Mouse (Mus musculus) neural tube, embryonic 13.5 days (tissue): ENCODE data around the gene Glt28d2. TPM values are rescaled to one million over a fixed set of nuclear protein-coding genes. Genes with fewer than 3 reads are reported as not detected.
"Not testable (repeated sequence)": the region's sequence is repeated elsewhere in the genome, so short reads cannot be mapped to it uniquely, and the experiment has no call there.

Experiments used
- ATAC-seq: fragments of 200-750 bp; cut with Nextera tagmentation; 2 replicates; pipeline ENCODE4 v1.8.0; 2017; ENCODE audit warnings: low read depth, mild to moderate bottlenecking, moderate TSS enrichment, moderate library complexity
- H3K27ac ChIP-seq: fragments of 300-500 bp; sonication (generic); replicated peaks from 2 replicates; pipeline ENCODE4 v1.5.1; 2015; ENCODE audit warnings: moderate library complexity, mild to moderate bottlenecking, inconsistent platforms
- H3K27me3 ChIP-seq: fragments of 300-500 bp; sonication (generic); 2 replicates; pipeline ENCODE4 v1.6.1; 2015; ENCODE audit warnings: mild to moderate bottlenecking, inconsistent platforms
- H3K36me3 ChIP-seq: fragments of 300-500 bp; sonication (generic); 2 replicates; pipeline ENCODE4 v1.6.1; 2015; ENCODE audit warnings: mild to moderate bottlenecking, inconsistent platforms
- H3K4me1 ChIP-seq: fragments of 300-500 bp; sonication (generic); replicated peaks from 2 replicates; pipeline ENCODE4 v1.6.1; 2015; ENCODE audit warnings: inconsistent platforms
- H3K4me2 ChIP-seq: fragments of 300-500 bp; sonication (generic); 2 replicates; pipeline ENCODE4 v1.6.1; 2015; ENCODE audit warnings: inconsistent platforms, mild to moderate bottlenecking, moderate library complexity
- H3K4me3 ChIP-seq: fragments of 300-500 bp; sonication (generic); 2 replicates; pipeline ENCODE4 v1.5.1; 2015; ENCODE audit warnings: mild to moderate bottlenecking, inconsistent platforms
- H3K9ac ChIP-seq: fragments of 300-500 bp; sonication (generic); 2 replicates; pipeline ENCODE4 v1.6.1; 2015; ENCODE audit warnings: moderate library complexity, mild to moderate bottlenecking, inconsistent platforms
- H3K9me3 ChIP-seq: fragments of 300-500 bp; sonication (generic); 2 replicates; pipeline ENCODE4 v1.6.1; 2016; ENCODE audit warnings: inconsistent platforms
- WGBS: fragments of 180-500 bp; shearing (Covaris S2); methylation state at CpG from one replicate; pipeline ENCODE4 v1.1.7; 2015; 5-methylcytosine and 5-hydroxymethylcytosine counted together
- polyA plus RNA-seq: library from polyadenylated mRNA; unstranded; fragments of >200 nt; fragmentation: Nextera tagmentation; extraction: Ambion mirVana; gene quantifications from 2 replicates; pipeline ENCODE4 v1.2.1, GENCODE M21; 2015

Glt28d2 gene
- polyA plus RNA-seq = 0.18 and 0.25 TPM in 2 replicates

DNA sequence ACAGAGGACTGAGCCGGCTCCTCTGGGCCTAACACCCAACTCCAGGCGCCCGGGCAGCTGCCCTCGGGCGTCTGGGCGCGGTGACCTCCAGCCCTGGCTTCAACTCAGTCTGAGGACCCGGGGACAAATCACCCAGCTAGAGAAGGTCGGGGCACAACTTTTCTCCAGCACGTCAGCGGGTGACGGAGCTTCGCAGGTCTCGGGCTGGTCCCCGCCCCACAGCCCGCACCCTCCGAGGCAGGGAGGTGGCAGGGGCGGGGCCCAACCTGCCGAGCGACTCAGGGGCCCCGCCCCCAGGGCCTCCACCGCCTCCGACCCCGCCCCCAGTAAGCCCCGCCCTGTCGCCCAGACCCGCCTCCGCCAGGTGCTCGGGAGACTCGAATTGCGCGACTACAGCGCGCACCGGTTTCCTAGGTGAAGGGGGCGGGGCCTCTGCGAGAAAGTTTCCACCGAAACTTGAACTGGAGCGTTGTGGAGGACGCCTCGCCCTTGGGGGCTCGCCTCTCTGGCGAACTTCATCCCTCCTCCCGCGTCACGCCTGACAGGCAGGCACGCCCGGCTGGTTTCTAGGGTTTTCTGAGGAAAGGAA lies at the start of gene Glt28d2, which contains the start of gene Gm37240:
Glt28d2 (minus strand) TSS at position 278 of the 589 bp plus-strand sequence.
Gm37240 (minus strand) TSS at position 280 of the 589 bp plus-strand sequence.
- under 1% methylated on average over 48 of the region's 48 CpGs for WGBS
- Histone ChIP-seq H3K4me3 (peak within 1 kb of the TSS; percentile 53), H3K27me3 (peaks cover 42% of the 10 kb centered on the region), H3K27ac (no peak within 1 kb of the TSS), H3K36me3 (no peaks in the 10 kb centered on the region), H3K9ac (peak within 1 kb of the TSS; percentile 58), H3K4me2 (peak within 1 kb of the TSS; percentile 96), H3K4me1 (peaks cover 20% of the 10 kb centered on the region), H3K9me3 (no peaks in the 10 kb centered on the region)
- peak; percentile 87 for ATAC-seq

DNA sequence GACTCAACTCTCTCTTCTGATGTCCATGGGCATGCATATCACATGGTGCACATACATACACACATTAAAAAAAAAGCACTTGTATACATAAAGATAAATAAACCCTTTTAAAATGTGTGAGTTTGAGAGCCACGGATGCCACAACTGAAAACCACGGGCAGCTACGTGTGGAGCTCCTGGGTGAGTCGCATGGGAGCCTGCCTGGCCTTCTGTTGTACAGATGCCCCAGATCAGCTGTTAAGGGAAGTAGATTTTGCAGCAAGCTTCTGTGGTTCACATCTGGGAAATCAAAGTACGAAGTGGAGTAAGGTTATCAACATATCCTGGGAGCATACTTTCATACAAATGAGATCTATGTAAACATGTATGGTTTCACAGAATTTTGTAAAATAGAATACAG lies 46.3 kb upstream of the Glt28d2 start:
- no peaks in the 10 kb centered on the region for H3K9me3 ChIP-seq
- H3K9ac ChIP-seq = no peak overlapping the region
- no peak for ATAC-seq
- no peaks in the 10 kb centered on the region for H3K4me1 ChIP-seq
- no peaks in the 10 kb centered on the region for H3K27me3 ChIP-seq
- 93% methylated on average over 5 of the region's 5 CpGs for WGBS
- H3K36me3 ChIP-seq = no peaks in the 10 kb centered on the region
- H3K4me3 ChIP-seq = no peak overlapping the region
- no peak overlapping the region for H3K4me2 ChIP-seq
- H3K27ac ChIP-seq = no peak overlapping the region

DNA sequence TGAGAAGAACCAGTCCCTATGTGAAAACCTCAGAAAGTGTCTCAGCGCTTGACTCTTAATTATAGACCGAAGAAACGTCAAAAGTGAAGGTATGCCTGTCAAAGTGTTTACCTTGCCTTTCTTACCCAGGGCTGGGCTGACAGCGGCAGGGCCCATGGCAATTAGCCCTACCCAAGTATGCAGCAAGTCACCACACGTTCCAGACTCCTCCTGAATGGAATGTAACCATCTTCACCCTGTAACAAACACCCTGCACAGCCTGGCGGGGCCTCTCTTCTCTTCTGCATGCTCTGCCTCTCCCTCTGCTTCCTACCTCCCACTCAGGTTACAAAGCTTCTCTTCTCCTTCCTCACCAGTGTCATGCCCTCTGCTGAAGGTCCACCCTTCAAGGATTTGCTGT lies 44.5 kb upstream of the Glt28d2 start:
- WGBS = 78% methylated on average over 6 of the region's 6 CpGs
- no peaks in the 10 kb centered on the region for H3K36me3 ChIP-seq
- H3K4me3 ChIP-seq = no peak overlapping the region
- H3K4me2 ChIP-seq = no peak overlapping the region
- no peak overlapping the region for H3K9ac ChIP-seq
- no peaks in the 10 kb centered on the region for H3K27me3 ChIP-seq
- H3K4me1 ChIP-seq = no peaks in the 10 kb centered on the region
- H3K27ac ChIP-seq = no peak overlapping the region
- no peak for ATAC-seq
- no peaks in the 10 kb centered on the region for H3K9me3 ChIP-seq

DNA sequence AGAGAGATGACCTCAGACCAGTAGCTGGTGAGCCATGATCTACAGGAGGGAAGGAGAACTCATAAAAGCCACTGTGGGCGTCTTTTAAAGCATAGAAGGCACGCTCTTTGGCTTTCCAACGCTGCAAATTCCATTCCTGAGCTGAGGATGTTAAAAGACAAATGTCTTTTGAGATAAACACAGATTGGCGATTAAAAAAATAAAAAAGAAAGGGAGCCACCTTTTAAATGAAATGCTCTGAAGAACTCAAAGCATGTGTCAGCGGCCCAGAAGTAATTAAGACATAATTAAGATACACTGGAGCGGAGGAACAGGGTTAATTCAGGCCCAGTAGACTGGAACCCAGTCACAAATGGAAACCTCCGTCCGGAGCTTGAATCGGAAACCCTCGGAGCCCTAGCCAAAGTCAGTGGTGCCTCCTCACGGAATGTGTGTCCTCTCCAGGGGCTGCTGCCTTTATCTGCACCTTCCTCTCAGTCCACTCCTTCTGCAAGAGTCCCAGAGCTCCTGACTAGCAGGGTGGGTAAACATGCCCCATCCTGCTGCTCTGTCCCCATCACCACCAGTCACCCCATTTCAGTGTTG lies 43.4 kb upstream of the Glt28d2 start:
- Histone ChIP-seq H3K4me2 (no peak overlapping the region), H3K27ac (no peak overlapping the region), H3K9ac (no peak overlapping the region), H3K27me3 (no peaks in the 10 kb centered on the region), H3K4me1 (no peaks in the 10 kb centered on the region), H3K36me3 (no peaks in the 10 kb centered on the region), H3K9me3 (no peaks in the 10 kb centered on the region), H3K4me3 (no peak overlapping the region)
- ATAC-seq = no peak
- WGBS = 70% methylated on average over 11 of the region's 11 CpGs

DNA sequence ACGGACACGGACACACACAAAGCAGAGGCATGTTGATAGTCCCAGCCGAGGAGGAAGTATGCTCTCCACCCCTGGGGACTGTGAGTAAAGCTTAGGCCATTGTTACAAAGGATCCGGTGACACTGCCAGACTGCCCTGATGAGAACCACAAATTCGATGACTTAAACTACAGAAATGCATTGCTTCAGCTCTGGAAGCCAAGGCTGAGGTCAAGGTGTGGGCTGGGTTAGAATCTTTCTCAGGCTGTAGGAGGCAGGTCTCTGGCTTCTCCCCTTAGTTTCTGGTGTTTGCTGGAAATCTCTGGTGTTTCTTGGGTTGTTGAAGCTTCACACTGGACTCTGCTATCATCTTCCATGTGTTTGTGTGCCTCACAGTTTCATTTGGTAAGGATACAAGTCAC lies 42.4 kb upstream of the Glt28d2 start:
- Histone ChIP-seq H3K9me3 (no peaks in the 10 kb centered on the region), H3K27me3 (no peaks in the 10 kb centered on the region), H3K27ac (no peak overlapping the region), H3K36me3 (no peaks in the 10 kb centered on the region), H3K9ac (no peak overlapping the region), H3K4me3 (no peak overlapping the region), H3K4me1 (no peaks in the 10 kb centered on the region), H3K4me2 (no peak overlapping the region)
- ATAC-seq = no peak
- whole genome bisulfite sequencing = 81% methylated on average over 5 of the region's 5 CpGs

DNA sequence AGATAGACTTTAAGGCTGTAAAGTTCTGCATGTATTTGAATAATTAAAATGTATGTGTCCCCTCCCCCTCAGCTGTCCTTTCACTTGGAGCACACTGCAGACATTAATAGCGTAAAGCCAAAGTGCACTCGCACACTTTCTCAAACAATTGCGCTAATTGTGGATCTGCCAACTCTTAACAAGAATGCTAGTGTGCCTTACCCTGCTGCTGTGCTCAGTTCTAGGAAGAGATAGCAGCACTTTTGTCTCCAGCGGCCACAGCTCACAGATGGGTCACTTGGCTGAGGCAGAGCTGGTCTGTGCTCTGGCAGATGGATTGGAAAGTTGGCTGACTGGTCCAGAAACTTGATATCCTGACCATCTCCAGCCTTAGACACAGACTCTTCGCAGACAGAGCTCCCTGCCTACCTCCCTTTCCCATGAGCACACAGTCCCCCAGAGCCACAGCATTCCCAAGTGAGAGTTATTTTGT lies 40.9 kb upstream of the Glt28d2 start:
- Histone ChIP-seq H3K4me2 (no peak overlapping the region), H3K9me3 (no peaks in the 10 kb centered on the region), H3K27ac (no peak overlapping the region), H3K9ac (no peak overlapping the region), H3K4me3 (no peak overlapping the region), H3K36me3 (no peaks in the 10 kb centered on the region), H3K4me1 (peaks cover 3% of the 10 kb centered on the region; the same call in 1 of the 2 replicates), H3K27me3 (no peaks in the 10 kb centered on the region)
- WGBS = 73% methylated on average over 5 of the region's 5 CpGs
- peak; percentile 50; the same call in 1 of the 2 replicates for ATAC-seq

DNA sequence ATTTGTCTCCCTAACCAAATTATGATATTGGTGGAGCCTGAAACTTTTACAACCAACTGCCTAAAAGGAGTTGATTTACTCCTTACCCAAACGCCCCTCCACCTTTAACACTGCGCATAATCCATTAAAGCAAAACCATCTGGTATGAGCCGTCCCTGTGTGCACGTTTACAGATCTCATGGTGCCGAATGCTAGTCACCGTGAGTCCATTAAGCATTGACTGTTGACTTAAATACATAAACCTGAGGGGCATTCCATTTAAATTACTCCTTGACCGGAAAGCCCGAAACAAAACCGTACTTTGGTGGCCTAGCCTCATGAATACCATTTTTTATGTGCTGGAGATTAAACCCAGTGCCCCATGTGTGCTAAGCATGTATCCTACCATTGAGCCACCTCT lies 40.0 kb upstream of the Glt28d2 start:
- WGBS = 73% methylated on average over 9 of the region's 9 CpGs
- H3K9me3 ChIP-seq = no peaks in the 10 kb centered on the region
- no peak for ATAC-seq

DNA sequence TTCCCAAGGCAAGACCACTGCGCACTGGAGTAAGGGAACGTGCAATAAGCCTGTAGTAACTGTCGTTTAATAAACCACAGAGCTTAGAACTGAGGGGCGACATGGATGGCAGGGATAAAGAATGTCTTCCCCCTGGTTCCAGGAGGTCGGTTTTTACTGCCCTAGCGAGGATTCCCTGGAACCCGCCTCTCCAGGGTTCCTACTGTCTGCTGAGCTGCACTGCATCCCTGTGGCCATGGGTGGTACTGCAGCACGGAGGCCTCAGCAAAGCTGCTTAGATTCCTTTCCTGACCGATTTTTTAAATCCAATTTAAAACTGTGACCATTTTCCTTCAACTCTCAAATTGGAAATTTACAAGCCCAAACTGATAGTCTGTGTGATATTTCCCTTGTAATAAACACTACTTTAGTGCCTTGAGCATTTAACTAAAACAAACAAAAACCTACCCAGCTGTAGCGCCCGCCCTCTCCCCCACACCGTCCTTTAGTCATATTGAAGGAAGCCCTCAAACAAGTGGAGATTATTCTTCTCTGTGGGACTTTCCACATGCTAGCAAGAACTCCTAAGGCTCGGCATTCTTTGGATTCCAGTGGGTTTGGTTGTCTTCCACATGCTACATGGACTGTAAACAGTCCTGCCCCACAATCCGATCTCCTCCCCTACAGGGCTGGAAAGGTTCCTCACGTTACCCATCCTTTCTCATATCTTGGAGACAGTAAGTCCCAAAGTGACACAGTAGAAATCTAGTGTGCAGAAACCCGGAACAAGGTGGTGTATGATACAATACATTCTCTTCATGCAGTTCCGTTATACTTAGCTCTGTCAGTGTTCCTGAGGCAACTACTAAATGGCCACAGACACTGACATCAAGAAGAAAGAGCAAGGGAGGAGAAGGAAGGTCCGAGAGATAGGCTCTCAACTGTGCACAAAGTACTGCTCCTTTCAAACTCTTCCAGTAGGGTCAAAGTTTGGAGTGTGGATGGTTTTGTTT lies 36.9 kb upstream of the Glt28d2 start:
- H3K9ac ChIP-seq = 0 out of 2 replicates have a peak overlapping the region, but pooled peaks have one; percentile 41
- WGBS = 45% methylated on average over 18 of the region's 18 CpGs
- no peak overlapping the region for H3K4me3 ChIP-seq
- peak overlapping the region; percentile 39 for H3K4me2 ChIP-seq
- peaks cover 3% of the 10 kb centered on the region; the same call in 1 of the 2 replicates for H3K4me1 ChIP-seq
- no peak overlapping the region for H3K27ac ChIP-seq
- H3K36me3 ChIP-seq = no peaks in the 10 kb centered on the region
- H3K9me3 ChIP-seq = no peaks in the 10 kb centered on the region
- H3K27me3 ChIP-seq = no peaks in the 10 kb centered on the region
- ATAC-seq = peak; percentile 56; the same call in 1 of the 2 replicates

More for the DNA sequence above, 40.0 kb upstream of the Glt28d2 start:
- Histone ChIP-seq H3K9ac (no peak overlapping the region), H3K27me3 (no peaks in the 10 kb centered on the region), H3K4me3 (no peak overlapping the region), H3K36me3 (no peaks in the 10 kb centered on the region), H3K4me2 (no peak overlapping the region), H3K4me1 (peaks cover 3% of the 10 kb centered on the region; the same call in 1 of the 2 replicates), H3K27ac (no peak overlapping the region)

DNA sequence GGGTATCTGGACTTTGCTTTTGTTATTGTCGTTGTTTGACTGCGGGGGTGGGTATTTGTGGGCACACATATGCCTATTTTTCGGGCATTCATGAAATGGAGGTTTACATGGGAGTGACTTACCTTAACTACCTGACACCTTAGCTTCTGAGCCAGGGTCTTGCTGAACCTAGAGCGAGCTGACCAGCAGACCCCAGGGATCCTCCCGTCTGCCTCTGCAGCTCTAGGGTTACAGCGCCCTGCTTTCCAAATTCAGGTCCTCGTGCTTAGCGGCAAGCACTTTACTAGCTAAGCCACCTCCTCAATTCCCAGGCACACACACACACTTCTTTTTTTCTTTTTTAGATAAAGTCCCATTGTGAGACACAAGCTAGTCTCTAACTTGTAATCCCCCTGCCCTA lies 36.0 kb upstream of the Glt28d2 start:
- 0 out of 2 replicates have a peak, but pooled peaks have one; percentile 36 for ATAC-seq
- Histone ChIP-seq H3K4me3 (no peak overlapping the region), H3K9ac (no peak overlapping the region), H3K4me1 (peaks cover 3% of the 10 kb centered on the region; the same call in 1 of the 2 replicates), H3K9me3 (no peaks in the 10 kb centered on the region), H3K4me2 (no peak overlapping the region), H3K27me3 (no peaks in the 10 kb centered on the region), H3K36me3 (no peaks in the 10 kb centered on the region), H3K27ac (no peak overlapping the region)
- WGBS = 76% methylated on average over 8 of the region's 8 CpGs

DNA sequence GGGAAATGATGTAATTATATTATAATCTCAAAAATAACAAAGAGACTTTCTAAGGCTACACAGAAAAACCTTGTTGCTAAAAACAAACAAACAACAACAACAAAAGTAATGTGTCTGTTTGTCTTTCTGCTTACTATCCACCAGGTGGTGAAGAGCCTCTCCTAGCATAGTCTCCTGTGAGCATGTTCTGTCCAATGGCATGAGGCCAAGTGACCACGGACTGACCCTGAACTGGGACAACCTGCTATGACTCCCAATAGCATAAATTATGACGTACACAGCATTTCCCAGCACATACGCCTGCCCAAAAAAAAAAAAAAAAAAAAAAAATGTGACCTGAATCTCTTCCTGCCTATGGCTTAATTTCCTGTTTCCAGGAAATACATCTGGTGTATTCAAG lies 35.0 kb upstream of the Glt28d2 start:
- no peaks in the 10 kb centered on the region for H3K36me3 ChIP-seq
- H3K4me2 ChIP-seq = no peak overlapping the region
- H3K9me3 ChIP-seq = no peaks in the 10 kb centered on the region
- WGBS = 60% methylated on average over 3 of the region's 3 CpGs
- H3K27me3 ChIP-seq = no peaks in the 10 kb centered on the region
- peaks cover 3% of the 10 kb centered on the region; the same call in 1 of the 2 replicates for H3K4me1 ChIP-seq
- ATAC-seq = no peak
- H3K27ac ChIP-seq = no peak overlapping the region
- H3K9ac ChIP-seq = no peak overlapping the region
- H3K4me3 ChIP-seq = no peak overlapping the region

DNA sequence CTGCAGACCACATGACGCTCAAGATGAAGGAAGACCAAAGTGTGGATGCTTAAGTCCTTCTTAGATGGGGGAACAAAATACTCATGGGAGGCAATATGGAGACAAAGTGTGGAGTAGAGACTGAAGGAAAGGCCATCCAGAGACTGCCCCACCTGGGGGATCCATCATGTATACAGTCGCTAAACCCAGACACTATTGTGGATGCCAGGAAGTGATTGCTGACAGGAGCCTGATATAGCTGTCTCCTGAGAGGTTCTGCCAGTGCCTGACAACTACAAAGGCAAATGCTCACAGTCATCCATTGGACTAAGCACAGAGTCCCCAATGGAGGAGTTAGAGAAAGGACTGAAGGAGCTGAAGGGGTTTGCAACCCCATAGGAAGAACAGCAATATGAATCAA lies 33.4 kb upstream of the Glt28d2 start:
- not testable (repeated sequence) for ATAC-seq

DNA sequence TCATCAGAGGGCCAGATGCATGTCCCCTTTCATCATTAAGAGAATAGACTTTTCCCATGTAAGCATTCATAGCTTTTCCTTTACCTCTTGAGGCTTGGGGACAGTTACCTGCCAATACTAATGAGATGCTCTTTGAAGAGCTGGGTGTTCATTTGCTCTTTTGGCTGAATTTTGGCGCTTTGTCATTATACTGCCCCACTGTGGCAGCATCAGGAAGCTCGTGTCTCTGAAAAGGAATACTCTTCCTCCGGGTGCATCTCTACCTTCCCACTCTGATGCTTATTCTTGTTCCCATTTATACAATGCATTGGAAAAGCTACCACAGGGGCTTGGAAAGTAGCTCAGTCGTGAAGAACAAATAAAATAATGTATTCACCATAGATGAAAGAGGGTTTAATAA lies 30.3 kb upstream of the Glt28d2 start:
- Histone ChIP-seq H3K9ac (no peak overlapping the region), H3K27me3 (no peaks in the 10 kb centered on the region), H3K4me1 (no peaks in the 10 kb centered on the region), H3K4me3 (no peak overlapping the region), H3K4me2 (no peak overlapping the region), H3K27ac (no peak overlapping the region), H3K9me3 (no peaks in the 10 kb centered on the region), H3K36me3 (no peaks in the 10 kb centered on the region)
- ATAC-seq = no peak
- WGBS = 12% methylated on average over 4 of the region's 4 CpGs

More for the DNA sequence above, 33.4 kb upstream of the Glt28d2 start:
- not testable (repeated sequence) for H3K36me3 ChIP-seq, H3K27ac ChIP-seq, H3K4me2 ChIP-seq, H3K4me1 ChIP-seq, H3K9ac ChIP-seq, H3K4me3 ChIP-seq, H3K27me3 ChIP-seq, H3K9me3 ChIP-seq
- WGBS = 90% methylated on average over 2 of the region's 2 CpGs
